Mouse (Mus musculus) intestine, embryonic 15.5 days (tissue): ENCODE data around the gene Gm2696. TPM values are rescaled to one million over a fixed set of nuclear protein-coding genes. Genes with fewer than 3 reads are reported as not detected.
A peak's percentile ranks its signal among the peaks of the same experiment; 100 is the strongest.

ENCODE experiments used
- ATAC-seq: fragments of 200-750 bp; cut with Nextera tagmentation; 2 replicates; pipeline ENCODE4 v1.8.0; 2017; ENCODE audit warnings: moderate TSS enrichment, moderate library complexity
- H3K27ac ChIP-seq: fragments of 300-500 bp; sonication (generic); 2 replicates; pipeline ENCODE4 v1.5.1; 2015; ENCODE audit warnings: mild to moderate bottlenecking, inconsistent platforms
- H3K27me3 ChIP-seq: fragments of 300-500 bp; sonication (generic); replicated peaks from 2 replicates; pipeline ENCODE4 v1.6.1; 2015; ENCODE audit warnings: inconsistent platforms
- H3K36me3 ChIP-seq: fragments of 300-500 bp; sonication (generic); 2 replicates; pipeline ENCODE4 v1.6.1; 2015; ENCODE audit warnings: inconsistent platforms
- H3K4me1 ChIP-seq: fragments of 300-500 bp; sonication (generic); replicated peaks from 2 replicates; pipeline ENCODE4 v1.6.1; 2015; ENCODE audit warnings: inconsistent platforms
- H3K4me2 ChIP-seq: fragments of 300-500 bp; sonication (generic); replicated peaks from 2 replicates; pipeline ENCODE4 v1.6.1; 2015; ENCODE audit warnings: mild to moderate bottlenecking, inconsistent platforms
- H3K4me3 ChIP-seq: fragments of 300-500 bp; sonication (generic); replicated peaks from 2 replicates; pipeline ENCODE4 v1.5.1; 2015; ENCODE audit warnings: inconsistent platforms
- H3K9ac ChIP-seq: fragments of 300-500 bp; sonication (generic); 2 replicates; pipeline ENCODE4 v1.6.1; 2015; ENCODE audit warnings: inconsistent platforms
- H3K9me3 ChIP-seq: fragments of 300-500 bp; sonication (generic); 2 replicates; pipeline ENCODE4 v1.6.1; 2016; ENCODE audit warnings: inconsistent platforms
- WGBS: fragments of 180-500 bp; shearing (Covaris S2); methylation state at CpG from one replicate; pipeline ENCODE4 v1.1.7; 2015; 5-methylcytosine and 5-hydroxymethylcytosine counted together
- polyA plus RNA-seq: library from polyadenylated mRNA; unstranded; fragments of >200 nt; fragmentation: Nextera tagmentation; extraction: Ambion mirVana; gene quantifications from 2 replicates; pipeline ENCODE4 v1.2.1, GENCODE M21; 2015

Gene Gm2696
- polyA plus RNA-seq, 1 experiment from 2014 or later: not detected

DNA sequence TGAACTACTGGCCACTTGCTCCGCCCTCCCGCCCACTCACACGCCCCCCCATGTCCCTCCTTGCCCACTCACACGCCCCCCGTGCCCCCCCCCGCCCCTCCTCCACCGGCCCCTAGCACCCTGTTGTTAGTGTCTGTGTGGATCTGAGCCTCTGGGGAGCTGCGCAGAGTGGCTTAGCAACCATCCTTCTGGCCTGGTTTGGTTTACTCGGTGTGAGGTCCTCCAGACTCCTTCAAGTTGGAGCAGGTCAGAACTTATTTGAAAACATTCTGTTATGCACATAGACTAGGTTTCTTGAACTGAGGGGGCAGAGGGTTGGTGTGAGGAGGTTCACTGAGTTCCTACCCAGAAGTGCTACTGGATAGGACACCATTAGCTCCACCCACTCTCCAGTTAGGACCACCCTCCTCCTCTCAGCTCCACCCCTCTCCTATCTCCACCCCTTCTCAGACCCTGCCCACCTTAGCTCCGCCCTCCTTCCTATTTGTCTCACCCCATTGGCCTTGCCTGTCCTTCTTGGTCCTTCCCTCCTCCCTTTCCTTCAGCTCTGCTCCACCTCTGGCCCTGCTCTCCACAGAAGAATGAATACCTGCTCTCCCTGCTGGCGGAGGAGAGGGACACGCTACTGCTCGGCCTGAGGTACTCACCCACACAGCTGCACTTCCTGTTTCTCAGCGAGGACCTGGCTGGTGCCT, 49.7 kb downstream of the Gm2696 start:
- 0 out of 2 replicates have a peak overlapping the region, but pooled peaks have one; percentile 13 for H3K9ac ChIP-seq
- H3K9me3 ChIP-seq: no peaks in the 10 kb centered on the region
- no peaks in the 10 kb centered on the region for H3K27me3 ChIP-seq
- ATAC-seq: peak; percentile 97
- H3K4me2 ChIP-seq: peak overlapping the region; percentile 53
- peak overlapping the region; percentile 24 for H3K4me3 ChIP-seq
- no peaks in the 10 kb centered on the region for H3K36me3 ChIP-seq
- 30% methylated on average over 14 of the region's 14 CpGs for WGBS
- no peak overlapping the region for H3K27ac ChIP-seq
- no peaks in the 10 kb centered on the region for H3K4me1 ChIP-seq

DNA sequence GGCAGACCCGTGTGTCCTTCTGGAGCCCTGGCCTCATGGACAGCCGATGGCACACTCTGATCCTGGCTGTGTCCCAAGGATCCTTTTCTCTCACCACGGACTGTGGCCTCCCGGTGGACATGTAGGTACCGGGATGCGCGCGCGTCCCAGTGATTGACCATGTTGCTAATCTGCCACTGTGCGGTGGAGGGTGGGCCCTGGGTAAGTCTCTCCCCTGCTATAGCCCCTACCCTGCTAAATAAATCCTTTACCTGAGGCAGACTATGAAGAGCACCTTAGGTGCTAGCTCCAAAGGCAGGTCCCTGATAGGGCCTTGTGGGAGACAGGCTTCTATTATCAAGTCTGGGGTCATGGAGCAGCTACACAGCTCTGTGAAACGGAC, 50.3 kb downstream of the Gm2696 start:
- Histone ChIP-seq H3K4me1 (no peaks in the 10 kb centered on the region), H3K9ac (0 out of 2 replicates have a peak overlapping the region, but pooled peaks have one; percentile 13), H3K36me3 (no peaks in the 10 kb centered on the region), H3K27ac (no peak overlapping the region), H3K27me3 (no peaks in the 10 kb centered on the region), H3K4me3 (peak overlapping the region; percentile 24), H3K9me3 (no peaks in the 10 kb centered on the region), H3K4me2 (peak overlapping the region; percentile 53)
- WGBS: 33% methylated on average over 11 of the region's 11 CpGs
- peak; percentile 9; the same call in 1 of the 2 replicates for ATAC-seq

DNA sequence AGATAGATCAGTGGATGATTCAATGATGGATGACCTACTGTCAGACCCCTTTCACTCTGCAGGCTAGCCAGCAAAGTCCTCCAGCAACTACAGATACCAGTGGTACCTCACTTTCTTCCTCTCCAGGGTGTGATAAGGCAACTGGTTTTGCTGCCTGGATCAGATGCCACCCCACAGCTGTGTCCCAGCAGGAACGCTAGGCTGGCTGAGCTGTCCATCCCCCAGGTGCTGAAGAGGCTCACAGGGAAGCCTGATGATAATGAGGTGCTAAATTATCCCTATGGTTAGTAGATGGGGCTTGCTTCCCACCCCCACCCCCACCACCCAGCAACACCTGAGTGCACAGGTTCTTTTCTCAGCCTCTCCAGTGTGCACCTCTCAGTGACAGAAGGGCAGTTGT, 53.1 kb downstream of the Gm2696 start:
- H3K27ac ChIP-seq: no peak overlapping the region
- H3K9ac ChIP-seq: no peak overlapping the region
- H3K36me3 ChIP-seq: no peaks in the 10 kb centered on the region
- H3K9me3 ChIP-seq: no peaks in the 10 kb centered on the region
- H3K4me3 ChIP-seq: no peak overlapping the region
- no peaks in the 10 kb centered on the region for H3K27me3 ChIP-seq
- ATAC-seq: no peak
- H3K4me1 ChIP-seq: no peaks in the 10 kb centered on the region
- no peak overlapping the region for H3K4me2 ChIP-seq
- 8% methylated on average over 1 of the region's 1 CpGs for WGBS

DNA sequence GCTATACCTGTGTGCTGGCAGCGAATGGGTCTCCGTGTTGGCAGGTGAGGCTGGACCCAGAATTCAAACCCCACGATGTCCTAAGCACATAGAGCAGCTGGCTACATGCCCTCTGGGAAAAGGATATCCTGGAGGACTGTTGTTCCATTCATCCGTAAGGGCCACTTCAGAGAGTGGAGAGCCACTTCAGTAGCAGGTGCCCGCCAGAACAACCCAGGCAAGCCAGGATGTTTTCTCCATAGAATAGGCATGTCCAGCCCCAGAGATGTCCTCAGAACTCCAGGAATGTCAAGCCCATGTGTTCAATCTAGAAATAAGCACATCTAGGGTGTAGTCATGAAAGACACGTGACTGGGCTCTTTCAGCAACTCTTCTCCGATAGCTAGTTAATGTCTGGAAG, 55.2 kb downstream of the Gm2696 start:
- H3K9ac ChIP-seq: no peak overlapping the region
- 87% methylated on average over 7 of the region's 7 CpGs for WGBS
- no peaks in the 10 kb centered on the region for H3K9me3 ChIP-seq
- no peaks in the 10 kb centered on the region for H3K27me3 ChIP-seq
- no peaks in the 10 kb centered on the region for H3K36me3 ChIP-seq
- no peaks in the 10 kb centered on the region for H3K4me1 ChIP-seq
- H3K4me2 ChIP-seq: no peak overlapping the region
- H3K4me3 ChIP-seq: no peak overlapping the region
- no peak overlapping the region for H3K27ac ChIP-seq
- no peak for ATAC-seq

DNA sequence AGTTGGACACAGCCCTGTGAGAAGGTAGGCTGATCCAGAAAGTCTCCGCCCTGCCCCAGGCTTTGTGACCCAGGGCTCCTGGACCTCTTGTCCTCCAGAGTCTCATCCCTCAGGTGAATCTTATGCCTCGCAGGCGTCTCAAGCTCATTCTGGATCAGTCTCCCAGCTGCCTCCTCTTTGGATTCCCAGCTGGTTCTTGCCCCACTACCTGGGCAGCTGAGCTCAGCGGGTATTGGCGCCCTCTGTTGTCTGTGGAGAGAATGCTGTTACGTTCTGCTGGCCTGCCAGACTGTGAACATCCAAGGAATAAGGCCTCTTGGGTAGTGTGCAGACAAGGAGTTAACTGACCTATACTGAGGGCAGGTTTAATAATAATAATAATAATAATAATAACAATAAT, 64.5 kb downstream of the Gm2696 start:
- H3K4me2 ChIP-seq: no peak overlapping the region
- ATAC-seq: no peak
- H3K36me3 ChIP-seq: no peaks in the 10 kb centered on the region
- no peaks in the 10 kb centered on the region for H3K4me1 ChIP-seq
- no peak overlapping the region for H3K27ac ChIP-seq
- H3K4me3 ChIP-seq: no peak overlapping the region
- WGBS: 63% methylated on average over 6 of the region's 6 CpGs
- H3K9ac ChIP-seq: no peak overlapping the region
- H3K27me3 ChIP-seq: no peaks in the 10 kb centered on the region
- H3K9me3 ChIP-seq: no peaks in the 10 kb centered on the region

DNA sequence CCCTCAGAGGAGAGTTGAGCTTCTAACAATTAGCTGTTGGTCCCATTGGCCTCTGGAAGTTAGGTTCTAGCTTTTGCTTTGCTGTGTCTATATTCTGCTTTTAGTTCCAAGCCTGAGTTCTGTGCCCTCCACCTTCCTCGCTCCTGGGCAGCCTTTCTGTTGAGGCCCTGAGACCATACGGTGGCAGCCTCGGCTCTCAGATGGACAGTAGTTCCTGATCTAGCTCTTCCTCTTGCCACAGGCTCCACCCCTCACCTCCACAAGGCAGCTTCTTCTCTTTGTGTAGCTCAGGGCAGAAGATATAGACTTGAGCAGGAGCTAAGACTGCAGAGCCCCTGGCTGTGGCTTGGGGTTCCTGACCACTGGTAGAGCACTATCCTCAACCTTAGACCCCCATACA, 65.8 kb downstream of the Gm2696 start:
- H3K27ac ChIP-seq: no peak overlapping the region
- no peaks in the 10 kb centered on the region for H3K9me3 ChIP-seq
- H3K4me2 ChIP-seq: no peak overlapping the region
- H3K27me3 ChIP-seq: no peaks in the 10 kb centered on the region
- no peaks in the 10 kb centered on the region for H3K36me3 ChIP-seq
- no peak overlapping the region for H3K9ac ChIP-seq
- no peak for ATAC-seq
- H3K4me3 ChIP-seq: no peak overlapping the region
- H3K4me1 ChIP-seq: no peaks in the 10 kb centered on the region
- 64% methylated on average over 3 of the region's 3 CpGs for WGBS

DNA sequence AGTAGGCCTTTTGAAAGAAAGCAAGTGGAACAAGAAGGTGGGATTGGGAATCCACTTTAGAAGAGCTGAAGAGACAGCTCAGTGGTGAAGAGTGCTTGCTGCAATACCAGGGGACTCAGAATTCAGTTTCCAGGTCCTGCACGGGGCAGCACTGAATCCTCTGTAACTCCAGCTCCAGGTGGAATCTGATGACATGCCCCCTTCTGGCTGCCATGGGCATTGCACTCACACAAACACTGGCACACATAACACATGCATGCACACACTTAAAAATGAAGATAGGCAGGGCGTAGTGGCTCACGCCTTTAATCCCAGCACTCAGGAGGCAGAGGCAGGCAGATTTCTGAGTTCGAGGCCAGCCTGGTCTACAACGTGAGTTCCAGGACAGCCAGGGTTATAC, 68.1 kb downstream of the Gm2696 start:
- Histone ChIP-seq H3K9ac (no peak overlapping the region), H3K4me2 (no peak overlapping the region), H3K27ac (no peak overlapping the region), H3K27me3 (no peaks in the 10 kb centered on the region), H3K36me3 (no peaks in the 10 kb centered on the region), H3K4me3 (no peak overlapping the region), H3K9me3 (no peaks in the 10 kb centered on the region), H3K4me1 (no peaks in the 10 kb centered on the region)
- ATAC-seq: no peak
- WGBS: 86% methylated on average over 5 of the region's 5 CpGs

Other genes starting within 250 kb of the Gm2696 start
- gene Pttg1ip, start 233.0 kb upstream of the Gm2696 start, polyA plus RNA-seq: 146 and 156 TPM in 2 replicates
- 338 and 345 TPM in 2 replicates for gene Sumo3, start 208.6 kb upstream of the Gm2696 start, polyA plus RNA-seq
- 4.1 and 5.4 TPM in 2 replicates for gene Gm49325, start 208.5 kb upstream of the Gm2696 start, polyA plus RNA-seq
- gene Ube2g2, start 192.4 kb upstream of the Gm2696 start, polyA plus RNA-seq: 65.0 and 70.3 TPM in 2 replicates
- 0.47 and 0.53 TPM in 2 replicates for gene Tspear, start 128.1 kb upstream of the Gm2696 start, polyA plus RNA-seq
- gene Gm19402, start 123.9 kb upstream of the Gm2696 start, polyA plus RNA-seq: not detected in 2 replicates
- gene Gm9508, start 117.4 kb upstream of the Gm2696 start, polyA plus RNA-seq: not detected in 2 replicates
- gene Gm10272, start 108.1 kb upstream of the Gm2696 start, polyA plus RNA-seq: not detected in 2 replicates
- gene Gm10024, start 103.2 kb upstream of the Gm2696 start, polyA plus RNA-seq: not detected in 2 replicates
- not detected in 2 replicates for gene Gm10142, start 98.9 kb upstream of the Gm2696 start, polyA plus RNA-seq
- gene Krtap12-1, start 94.1 kb upstream of the Gm2696 start, polyA plus RNA-seq: not detected in 2 replicates
- not detected in 2 replicates for gene Gm10100, start 88.2 kb upstream of the Gm2696 start, polyA plus RNA-seq
- not detected in 2 replicates for gene Gm18596, start 72.0 kb upstream of the Gm2696 start, polyA plus RNA-seq
- not detected in 2 replicates for gene Gm9736, start 63.3 kb upstream of the Gm2696 start, polyA plus RNA-seq
- gene Gm3233, start 55.0 kb upstream of the Gm2696 start, polyA plus RNA-seq: not detected in 2 replicates
- not detected in 2 replicates for gene Gm3238, start 43.4 kb upstream of the Gm2696 start, polyA plus RNA-seq
- gene Gm7138, start 37.7 kb upstream of the Gm2696 start, polyA plus RNA-seq: not detected in 2 replicates
- gene Gm3250, start 32.1 kb upstream of the Gm2696 start, polyA plus RNA-seq: not detected in 2 replicates
- gene Gm7137, start 26.5 kb upstream of the Gm2696 start, polyA plus RNA-seq: not detected in 2 replicates
- not detected in 2 replicates for gene Gm9639, start 19.6 kb upstream of the Gm2696 start, polyA plus RNA-seq
- not detected in 2 replicates for gene Gm19668, start 15.5 kb upstream of the Gm2696 start, polyA plus RNA-seq
- gene Gm9507, start 2.8 kb upstream of the Gm2696 start, polyA plus RNA-seq: not detected in 2 replicates
- gene Krtap10-4, start 12.4 kb downstream of the Gm2696 start, polyA plus RNA-seq: not detected in 2 replicates
- gene Krtap10-10, start 21.3 kb downstream of the Gm2696 start, polyA plus RNA-seq: not detected in 2 replicates
- not detected in 2 replicates for gene Gm36176, start 32.1 kb downstream of the Gm2696 start, polyA plus RNA-seq
- not detected in 2 replicates for gene Gm10318, start 38.2 kb downstream of the Gm2696 start, polyA plus RNA-seq
- gene Gm3285, start 47.3 kb downstream of the Gm2696 start, polyA plus RNA-seq: not detected in 2 replicates
- gene Lrrc3, start 87.9 kb downstream of the Gm2696 start, polyA plus RNA-seq: 3.9 TPM in 2 replicates
- gene Trpm2, start 155.9 kb downstream of the Gm2696 start, polyA plus RNA-seq: 1.1 and 1.2 TPM in 2 replicates
- gene 1810043G02Rik, start 163.8 kb downstream of the Gm2696 start, polyA plus RNA-seq: 17.3 and 17.5 TPM in 2 replicates
- gene Pfkl, start 195.4 kb downstream of the Gm2696 start, polyA plus RNA-seq: 252 and 254 TPM in 2 replicates
- 0.11 and 0.31 TPM in 2 replicates for gene Dnmt3l, start 227.3 kb downstream of the Gm2696 start, polyA plus RNA-seq
- gene Aire, start 228.9 kb downstream of the Gm2696 start, polyA plus RNA-seq: 0.15 and 0.28 TPM in 2 replicates